Mouse (Mus musculus): ENCODE measurements around the gene Ugt1a10.
"Not testable (repeated sequence)": the region's sequence is repeated elsewhere in the genome, so short reads cannot be mapped to it uniquely, and the experiment has no call there.

- not testable (repeated sequence) for TF ChIP-seq CTCF, POLR2A (IDR thresholded peaks at IDR 0.05; ENCODE audit: insufficient read depth, low read depth, low read length)
Observed at GRCm38 (mm10) chr1:88025244-88025643, 29.9 kb upstream of the Ugt1a10 start.

All from olfactory bulb, adult 2 months (tissue).